Mouse (Mus musculus) midbrain, embryonic 10.5 days (tissue): ENCODE measurements around the gene Mmp25. TPM values are rescaled to one million over a fixed set of nuclear protein-coding genes. Genes with fewer than 3 reads are reported as not detected.

Experiments
- DNase-seq: peaks from one replicate; pipeline ENCODE4 v3.0.0-alpha.2; 2017; ENCODE audit warnings: low spot score
- H3K27ac ChIP-seq: fragments of 300-500 bp; sonication (generic); replicated peaks from 2 replicates; pipeline ENCODE4 v1.5.1; 2016; ENCODE audit warnings: mild to moderate bottlenecking
- H3K27me3 ChIP-seq: fragments of 300-500 bp; sonication (generic); 2 replicates; pipeline ENCODE4 v1.6.1; 2016; ENCODE audit warnings: low read depth, mild to moderate bottlenecking; ENCODE audit not compliant: poor library complexity, severe bottlenecking
- H3K36me3 ChIP-seq: fragments of 300-500 bp; sonication (generic); 2 replicates; pipeline ENCODE4 v1.6.1; 2016; ENCODE audit warnings: mild to moderate bottlenecking, moderate library complexity
- H3K4me1 ChIP-seq: fragments of 300-500 bp; sonication (generic); 2 replicates; pipeline ENCODE4 v1.6.1; 2016
- H3K4me3 ChIP-seq: fragments of 300-500 bp; sonication (generic); 2 replicates; pipeline ENCODE4 v1.5.1; 2016; ENCODE audit warnings: mild to moderate bottlenecking, moderate library complexity
- H3K9me3 ChIP-seq: fragments of 300-500 bp; sonication (generic); replicated peaks from 2 replicates; pipeline ENCODE4 v1.6.1; 2016; ENCODE audit warnings: mild to moderate bottlenecking
- WGBS: fragments of 180-500 bp; shearing (Covaris S2); methylation state at CpG from one replicate; pipeline ENCODE4 v1.1.7; 2016; 5-methylcytosine and 5-hydroxymethylcytosine counted together
- polyA plus RNA-seq: library from polyadenylated mRNA; unstranded; fragments of >200 nt; fragmentation: Nextera tagmentation; extraction: Ambion mirVana; gene quantifications from 2 replicates; pipeline ENCODE4 v1.2.1, GENCODE M21; 2016

Gene Mmp25
- polyA plus RNA-seq, 1 experiment from 2014 or later: 0.89 TPM

GRCm38 (mm10) chr17:23675564-23676281 lies 30.6 kb upstream of the Mmp25 start:
- DNase-seq: peak; percentile 33
- H3K4me1 ChIP-seq: peaks cover 68% of the 10 kb centered on the region
- no peaks in the 10 kb centered on the region for H3K9me3 ChIP-seq

GRCm38 (mm10) chr17:23675127-23675526 lies 30.1 kb upstream of the Mmp25 start:
- Histone ChIP-seq H3K9me3 (no peaks in the 10 kb centered on the region), H3K4me3 (peak overlapping the region; percentile 20; the same call in 1 of the 2 replicates), H3K27ac (no peak overlapping the region), H3K27me3 (peaks cover 61% of the 10 kb centered on the region), H3K36me3 (peaks cover 8% of the 10 kb centered on the region), H3K4me1 (peaks cover 68% of the 10 kb centered on the region)
- 40% methylated on average over 5 of the region's 5 CpGs for WGBS
- no peak for DNase-seq

More at GRCm38 (mm10) chr17:23675564-23676281, 30.6 kb upstream of the Mmp25 start:
- Histone ChIP-seq H3K27me3 (peaks cover 67% of the 10 kb centered on the region), H3K27ac (no peak overlapping the region; the same call in 1 of the 2 replicates), H3K4me3 (peak overlapping the region; percentile 67), H3K36me3 (peaks cover 2% of the 10 kb centered on the region)
- WGBS: 9% methylated on average over 15 of the region's 15 CpGs

- DNase-seq: no peak
- H3K9me3 ChIP-seq: no peaks in the 10 kb centered on the region
- H3K4me3 ChIP-seq: peak overlapping the region; percentile 69
- H3K27me3 ChIP-seq: peaks cover 54% of the 10 kb centered on the region
- H3K4me1 ChIP-seq: peaks cover 64% of the 10 kb centered on the region
- H3K36me3 ChIP-seq: peaks cover 15% of the 10 kb centered on the region
- 48% methylated on average over 9 of the region's 9 CpGs for WGBS
- H3K27ac ChIP-seq: peak overlapping the region; percentile 90
Measured at GRCm38 (mm10) chr17:23674271-23674952, 29.3 kb upstream of the Mmp25 start.

GRCm38 (mm10) chr17:23673424-23674073 lies 28.5 kb upstream of the Mmp25 start, which contains the start of the genes Hcfc1r1 and Thoc6:
TSS of gene Hcfc1r1 (plus strand) at chr17:23673596.
TSS of gene Thoc6 (minus strand) at chr17:23673882.
- Histone ChIP-seq H3K27me3 (peaks cover 45% of the 10 kb centered on the region), H3K9me3 (no peaks in the 10 kb centered on the region), H3K4me3 (peak within 1 kb of the TSS; percentile 69), H3K4me1 (peaks cover 60% of the 10 kb centered on the region), H3K27ac (peak within 1 kb of the TSS; percentile 90), H3K36me3 (peaks cover 23% of the 10 kb centered on the region)
- under 1% methylated on average over 45 of the region's 45 CpGs for WGBS
- DNase-seq: peak; percentile 93

GRCm38 (mm10) chr17:23672761-23673160 lies 27.7 kb upstream of the Mmp25 start:
- Histone ChIP-seq H3K27ac (no peak overlapping the region), H3K9me3 (no peaks in the 10 kb centered on the region), H3K4me1 (peaks cover 60% of the 10 kb centered on the region), H3K4me3 (peak overlapping the region; percentile 69), H3K36me3 (peaks cover 31% of the 10 kb centered on the region), H3K27me3 (peaks cover 37% of the 10 kb centered on the region)
- 68% methylated on average over 3 of the region's 3 CpGs for WGBS
- DNase-seq: no peak

- DNase-seq: no peak
- 96% methylated on average over 3 of the region's 3 CpGs for WGBS
- Histone ChIP-seq H3K27ac (no peak overlapping the region), H3K9me3 (no peaks in the 10 kb centered on the region), H3K4me1 (peaks cover 47% of the 10 kb centered on the region), H3K4me3 (no peak overlapping the region), H3K36me3 (peaks cover 44% of the 10 kb centered on the region), H3K27me3 (peaks cover 27% of the 10 kb centered on the region)
Measured at GRCm38 (mm10) chr17:23671519-23671918, 26.4 kb upstream of the Mmp25 start.

- peaks cover 17% of the 10 kb centered on the region for H3K27me3 ChIP-seq
- no peaks in the 10 kb centered on the region for H3K9me3 ChIP-seq
- no peak for DNase-seq
- H3K27ac ChIP-seq: no peak overlapping the region
- no peak overlapping the region for H3K4me3 ChIP-seq
- WGBS: 91% methylated on average over 7 of the region's 7 CpGs
- peaks cover 49% of the 10 kb centered on the region for H3K36me3 ChIP-seq
- peaks cover 38% of the 10 kb centered on the region for H3K4me1 ChIP-seq
Measured at GRCm38 (mm10) chr17:23670516-23671074, 25.5 kb upstream of the Mmp25 start.

GRCm38 (mm10) chr17:23665511-23665910 lies 20.4 kb upstream of the Mmp25 start:
- H3K4me3 ChIP-seq: no peak overlapping the region
- peaks cover 29% of the 10 kb centered on the region for H3K27me3 ChIP-seq
- peaks cover 8% of the 10 kb centered on the region for H3K4me1 ChIP-seq
- H3K9me3 ChIP-seq: no peaks in the 10 kb centered on the region
- no peak overlapping the region for H3K27ac ChIP-seq
- peaks cover 46% of the 10 kb centered on the region for H3K36me3 ChIP-seq
- no peak for DNase-seq
- WGBS: 78% methylated on average over 14 of the region's 14 CpGs

- WGBS: 8% methylated on average over 5 of the region's 5 CpGs
- H3K9me3 ChIP-seq: no peaks in the 10 kb centered on the region
- no peak for DNase-seq
Measured at GRCm38 (mm10) chr17:23664556-23665021, 19.5 kb upstream of the Mmp25 start.

GRCm38 (mm10) chr17:23661526-23661925 lies 16.4 kb upstream of the Mmp25 start:
- Histone ChIP-seq H3K27me3 (peaks cover 45% of the 10 kb centered on the region), H3K36me3 (peaks cover 6% of the 10 kb centered on the region), H3K27ac (no peak overlapping the region), H3K4me3 (no peak overlapping the region), H3K9me3 (no peaks in the 10 kb centered on the region), H3K4me1 (peaks cover 8% of the 10 kb centered on the region)
- WGBS: under 1% methylated on average over 9 of the region's 9 CpGs
- peak; percentile 48 for DNase-seq

More at GRCm38 (mm10) chr17:23664556-23665021, 19.5 kb upstream of the Mmp25 start:
- Histone ChIP-seq H3K36me3 (peaks cover 36% of the 10 kb centered on the region), H3K4me3 (no peak overlapping the region), H3K27ac (no peak overlapping the region), H3K27me3 (peaks cover 38% of the 10 kb centered on the region), H3K4me1 (peaks cover 8% of the 10 kb centered on the region)

GRCm38 (mm10) chr17:23660876-23661200 lies 15.8 kb upstream of the Mmp25 start:
- 6% methylated on average over 14 of the region's 14 CpGs for WGBS
- H3K4me3 ChIP-seq: no peak overlapping the region
- H3K27me3 ChIP-seq: peaks cover 45% of the 10 kb centered on the region
- no peaks in the 10 kb centered on the region for H3K36me3 ChIP-seq
- peaks cover 8% of the 10 kb centered on the region for H3K4me1 ChIP-seq
- H3K9me3 ChIP-seq: no peaks in the 10 kb centered on the region
- H3K27ac ChIP-seq: no peak overlapping the region
- no peak for DNase-seq

- H3K4me1 ChIP-seq: peaks cover 8% of the 10 kb centered on the region
- no peak for DNase-seq
- H3K36me3 ChIP-seq: no peaks in the 10 kb centered on the region
- H3K27ac ChIP-seq: no peak within 1 kb of the TSS
- H3K4me3 ChIP-seq: no peak within 1 kb of the TSS
- 6% methylated on average over 27 of the region's 27 CpGs for WGBS
- H3K9me3 ChIP-seq: no peaks in the 10 kb centered on the region
- H3K27me3 ChIP-seq: peaks cover 45% of the 10 kb centered on the region
Measured at GRCm38 (mm10) chr17:23660117-23660875, 15.2 kb upstream of the Mmp25 start, which contains the start of gene Bicdl2. TSS of gene Bicdl2 (plus strand) at chr17:23660506.
